Mouse (Mus musculus): Measurements from ENCODE around the gene Suco. TPM values are rescaled to one million over a fixed set of nuclear protein-coding genes. Genes with fewer than 3 reads are reported as not detected.

The Suco gene
- 23.5 and 27.2 TPM in 2 replicates for polyA plus RNA-seq (2015; fragmentation: Nextera tagmentation; extraction: Ambion mirVana)

- WGBS: under 1% methylated on average over 66 of the region's 74 CpGs
- Histone ChIP-seq H3K27ac (peak within 1 kb of the TSS; percentile 99), H3K4me2 (replicated peaks) (peak within 1 kb of the TSS; percentile 86), H3K4me1 (replicated peaks) (peaks cover 30% of the 10 kb centered on the region), H3K27me3 (no peaks in the 10 kb centered on the region), H3K36me3 (no peaks in the 10 kb centered on the region), H3K9ac (replicated peaks) (peak within 1 kb of the TSS; percentile 92), H3K9me3 (no peaks in the 10 kb centered on the region), H3K4me3 (replicated peaks) (peak within 1 kb of the TSS; percentile 88)
- ATAC-seq: peak; percentile 99
Measured at GRCm38 (mm10) chr1:161876553-161877447, at the start of gene Suco. Gene Suco (minus strand): TSS chr1:161876682.

- no peak overlapping the region for H3K9ac ChIP-seq (replicated peaks)
- H3K4me2 ChIP-seq (replicated peaks): no peak overlapping the region
- 87% methylated on average over 13 of the region's 13 CpGs for WGBS
- ATAC-seq: no peak
- no peaks in the 10 kb centered on the region for H3K36me3 ChIP-seq
- H3K4me1 ChIP-seq (replicated peaks): no peaks in the 10 kb centered on the region
- H3K27me3 ChIP-seq: no peaks in the 10 kb centered on the region
- no peak overlapping the region for H3K4me3 ChIP-seq (replicated peaks)
- no peaks in the 10 kb centered on the region for H3K9me3 ChIP-seq
- H3K27ac ChIP-seq: no peak overlapping the region
Measured at GRCm38 (mm10) chr1:161925281-161925805, 48.9 kb upstream of the Suco start.

GRCm38 (mm10) chr1:161924321-161924720 lies 47.8 kb upstream of the Suco start:
- H3K4me2 ChIP-seq (replicated peaks): no peak overlapping the region
- H3K4me3 ChIP-seq (replicated peaks): no peak overlapping the region
- no peak for ATAC-seq
- 42% methylated on average over 3 of the region's 3 CpGs for WGBS
- H3K27me3 ChIP-seq: no peaks in the 10 kb centered on the region
- no peaks in the 10 kb centered on the region for H3K36me3 ChIP-seq
- H3K9me3 ChIP-seq: no peaks in the 10 kb centered on the region
- no peaks in the 10 kb centered on the region for H3K4me1 ChIP-seq (replicated peaks)
- H3K27ac ChIP-seq: no peak overlapping the region
- no peak overlapping the region for H3K9ac ChIP-seq (replicated peaks)

- no peak for ATAC-seq
Measured at GRCm38 (mm10) chr1:161921928-161922327, 45.4 kb upstream of the Suco start.

GRCm38 (mm10) chr1:161920475-161921454 lies 44.3 kb upstream of the Suco start:
- no peak for ATAC-seq
- Histone ChIP-seq H3K27ac (no peak overlapping the region), H3K27me3 (no peaks in the 10 kb centered on the region), H3K9ac (replicated peaks) (no peak overlapping the region), H3K36me3 (no peaks in the 10 kb centered on the region), H3K4me3 (replicated peaks) (no peak overlapping the region), H3K4me1 (replicated peaks) (peaks cover 4% of the 10 kb centered on the region; the same call in 1 of the 2 replicates), H3K4me2 (replicated peaks) (no peak overlapping the region), H3K9me3 (no peaks in the 10 kb centered on the region)
- 89% methylated on average over 9 of the region's 9 CpGs for WGBS

More at GRCm38 (mm10) chr1:161921928-161922327, 45.4 kb upstream of the Suco start:
- no peaks in the 10 kb centered on the region for H3K9me3 ChIP-seq
- H3K4me1 ChIP-seq (replicated peaks): peaks cover 4% of the 10 kb centered on the region; the same call in 1 of the 2 replicates
- H3K27ac ChIP-seq: no peak overlapping the region
- no peaks in the 10 kb centered on the region for H3K27me3 ChIP-seq
- 76% methylated on average over 6 of the region's 6 CpGs for WGBS
- no peaks in the 10 kb centered on the region for H3K36me3 ChIP-seq
- no peak overlapping the region for H3K4me3 ChIP-seq (replicated peaks)
- no peak overlapping the region for H3K9ac ChIP-seq (replicated peaks)
- H3K4me2 ChIP-seq (replicated peaks): no peak overlapping the region

- Histone ChIP-seq H3K4me3 (replicated peaks) (no peak overlapping the region), H3K9me3 (no peaks in the 10 kb centered on the region), H3K36me3 (no peaks in the 10 kb centered on the region), H3K27ac (no peak overlapping the region), H3K27me3 (no peaks in the 10 kb centered on the region), H3K9ac (replicated peaks) (no peak overlapping the region), H3K4me1 (replicated peaks) (peaks cover 4% of the 10 kb centered on the region; the same call in 1 of the 2 replicates), H3K4me2 (replicated peaks) (no peak overlapping the region)
- WGBS: 97% methylated on average over 2 of the region's 2 CpGs
- ATAC-seq: no peak
Measured at GRCm38 (mm10) chr1:161919594-161919993, 43.1 kb upstream of the Suco start.

GRCm38 (mm10) chr1:161918682-161919372 lies 42.3 kb upstream of the Suco start:
- Histone ChIP-seq H3K27ac (no peak overlapping the region), H3K9me3 (no peaks in the 10 kb centered on the region), H3K27me3 (no peaks in the 10 kb centered on the region), H3K4me3 (replicated peaks) (no peak overlapping the region), H3K36me3 (no peaks in the 10 kb centered on the region), H3K4me1 (replicated peaks) (peaks cover 4% of the 10 kb centered on the region; the same call in 1 of the 2 replicates), H3K9ac (replicated peaks) (no peak overlapping the region), H3K4me2 (replicated peaks) (no peak overlapping the region)
- WGBS: 48% methylated on average over 7 of the region's 7 CpGs
- ATAC-seq: no peak

- no peak overlapping the region for H3K9ac ChIP-seq (replicated peaks)
- WGBS: 93% methylated on average over 3 of the region's 3 CpGs
- ATAC-seq: no peak
Measured at GRCm38 (mm10) chr1:161917940-161918484, 41.5 kb upstream of the Suco start.

GRCm38 (mm10) chr1:161916036-161916435 lies 39.6 kb upstream of the Suco start:
- no peak overlapping the region for H3K4me2 ChIP-seq (replicated peaks)
- WGBS: 52% methylated on average over 3 of the region's 3 CpGs
- no peaks in the 10 kb centered on the region for H3K9me3 ChIP-seq
- H3K9ac ChIP-seq (replicated peaks): no peak overlapping the region
- H3K27ac ChIP-seq: no peak overlapping the region
- no peak overlapping the region for H3K4me3 ChIP-seq (replicated peaks)
- no peaks in the 10 kb centered on the region for H3K27me3 ChIP-seq
- H3K36me3 ChIP-seq: no peaks in the 10 kb centered on the region
- no peak for ATAC-seq
- peaks cover 4% of the 10 kb centered on the region; the same call in 1 of the 2 replicates for H3K4me1 ChIP-seq (replicated peaks)

More at GRCm38 (mm10) chr1:161917940-161918484, 41.5 kb upstream of the Suco start:
- Histone ChIP-seq H3K27ac (no peak overlapping the region), H3K4me2 (replicated peaks) (no peak overlapping the region), H3K4me1 (replicated peaks) (peaks cover 4% of the 10 kb centered on the region; the same call in 1 of the 2 replicates), H3K36me3 (no peaks in the 10 kb centered on the region), H3K27me3 (no peaks in the 10 kb centered on the region), H3K9me3 (no peaks in the 10 kb centered on the region), H3K4me3 (replicated peaks) (no peak overlapping the region)

GRCm38 (mm10) chr1:161913648-161913984 lies 37.1 kb upstream of the Suco start:
- Histone ChIP-seq H3K9me3 (no peaks in the 10 kb centered on the region), H3K4me3 (replicated peaks) (no peak overlapping the region), H3K4me2 (replicated peaks) (no peak overlapping the region), H3K36me3 (no peaks in the 10 kb centered on the region), H3K27ac (no peak overlapping the region), H3K9ac (replicated peaks) (no peak overlapping the region), H3K4me1 (replicated peaks) (peaks cover 3% of the 10 kb centered on the region; the same call in 1 of the 2 replicates), H3K27me3 (no peaks in the 10 kb centered on the region)
- ATAC-seq: no peak
- WGBS: 80% methylated on average over 7 of the region's 7 CpGs
